Mouse (Mus musculus): ENCODE measurements around the gene Gabbr1.

Gene Gabbr1

DNA sequence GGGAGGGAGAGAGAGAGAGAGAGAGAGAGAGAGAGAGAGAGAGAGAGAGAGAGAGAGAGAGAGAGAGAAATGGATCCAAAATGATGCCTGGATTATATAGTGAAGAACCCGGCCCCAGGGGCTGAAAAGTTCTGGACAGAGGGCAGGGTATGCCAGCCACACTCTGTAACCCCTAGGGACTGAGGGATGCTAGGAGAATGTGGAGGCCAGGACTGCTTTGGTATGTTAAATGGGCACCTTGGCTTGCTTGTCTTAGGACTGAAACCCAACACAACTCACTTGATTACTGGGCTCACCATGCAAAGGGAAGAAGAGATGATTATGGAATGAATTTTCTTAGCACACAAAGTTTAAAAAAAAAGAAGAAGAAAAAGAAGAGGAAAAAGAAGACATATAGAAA, 32.4 kb downstream of the Gabbr1 start:
- DNase-seq (ENCODE audit: low spot score in 2 of 2) = no peak

DNA sequence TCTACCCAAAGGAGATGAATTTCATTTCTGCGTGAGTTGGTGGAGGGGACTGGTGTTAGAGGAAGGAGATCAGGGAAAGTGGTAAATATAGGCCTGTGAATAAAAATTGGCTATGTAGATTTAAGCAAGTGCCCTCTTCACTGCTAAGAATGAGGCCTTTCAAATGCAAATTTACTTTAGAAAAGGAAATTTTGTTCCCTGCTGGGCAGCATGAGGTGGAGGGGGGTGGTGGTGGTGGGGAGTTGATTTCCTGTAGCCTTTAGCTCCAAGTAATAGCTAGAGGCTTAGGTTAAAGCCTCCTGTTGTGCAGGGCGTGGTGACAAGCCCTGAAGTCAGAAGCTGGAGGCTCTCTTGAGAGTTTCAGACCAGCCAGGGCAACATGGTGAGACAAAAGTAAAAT, 33.2 kb downstream of the Gabbr1 start:
- no peak for DNase-seq (ENCODE audit: low spot score in 2 of 2)

DNA sequence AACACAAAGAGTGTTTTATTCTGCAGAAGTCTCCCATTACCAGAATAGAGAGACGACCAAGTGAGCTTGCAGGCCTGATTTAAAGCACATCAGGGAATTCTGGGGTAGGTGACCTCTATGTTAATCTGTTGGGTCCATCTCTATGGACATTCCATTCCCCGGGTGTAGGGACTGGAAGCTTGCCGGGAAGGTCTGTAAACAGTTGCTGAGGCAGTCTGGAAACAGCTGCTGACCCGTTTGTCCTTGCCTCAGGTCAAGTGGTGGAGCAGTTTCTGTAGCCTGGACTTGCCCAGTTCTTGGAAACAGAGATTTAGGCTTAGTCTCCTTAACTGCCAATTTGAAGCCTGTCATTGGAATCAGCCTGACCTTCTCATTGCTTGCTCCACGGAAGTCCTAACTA, 34.4 kb downstream of the Gabbr1 start:
- DNase-seq (ENCODE audit: low spot score in 2 of 2) = no peak

DNA sequence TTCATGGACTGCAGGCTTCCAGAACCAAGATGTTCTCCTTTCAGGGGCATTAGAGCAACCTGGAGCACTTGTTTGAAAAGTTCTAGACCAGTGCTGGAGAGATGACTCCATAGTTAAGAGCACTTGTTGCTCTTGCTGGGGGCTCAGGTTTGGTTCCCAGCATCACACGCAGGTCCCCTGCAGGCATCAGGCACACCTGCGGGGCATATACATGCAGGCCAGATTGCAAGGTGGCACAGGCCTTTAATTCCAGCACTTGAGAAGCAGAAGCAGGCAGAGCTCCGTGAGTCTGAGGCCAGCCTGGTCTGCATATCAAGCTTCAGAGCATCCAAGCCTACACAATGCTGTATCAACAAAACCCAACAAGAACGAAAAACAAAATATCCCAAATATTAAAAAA, 35.9 kb downstream of the Gabbr1 start:
- DNase-seq (ENCODE audit: low spot score in 2 of 2) = no peak

DNA sequence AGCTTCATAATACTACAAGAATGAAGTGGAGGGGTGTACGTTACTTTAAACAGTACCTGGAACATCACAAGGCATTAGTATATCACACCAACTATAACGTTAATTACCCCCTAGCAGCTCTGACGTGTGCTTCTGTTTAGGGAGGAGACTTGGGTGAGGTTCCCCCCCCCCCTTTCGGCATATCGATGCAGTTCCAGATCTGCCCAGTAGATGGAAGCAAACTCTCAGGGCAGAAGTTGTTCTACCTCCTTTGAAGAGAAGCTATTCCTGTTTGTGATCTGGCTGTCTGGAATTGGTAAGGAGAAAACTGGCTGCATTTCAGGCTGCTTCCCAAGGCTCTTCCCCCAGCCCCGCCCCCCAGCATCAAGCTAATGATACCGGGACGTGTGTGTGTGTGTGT, 37.6 kb downstream of the Gabbr1 start:
- DNase-seq (ENCODE audit: low spot score in 2 of 2) = peak in 1 of 2 experiments; percentile 17

DNA sequence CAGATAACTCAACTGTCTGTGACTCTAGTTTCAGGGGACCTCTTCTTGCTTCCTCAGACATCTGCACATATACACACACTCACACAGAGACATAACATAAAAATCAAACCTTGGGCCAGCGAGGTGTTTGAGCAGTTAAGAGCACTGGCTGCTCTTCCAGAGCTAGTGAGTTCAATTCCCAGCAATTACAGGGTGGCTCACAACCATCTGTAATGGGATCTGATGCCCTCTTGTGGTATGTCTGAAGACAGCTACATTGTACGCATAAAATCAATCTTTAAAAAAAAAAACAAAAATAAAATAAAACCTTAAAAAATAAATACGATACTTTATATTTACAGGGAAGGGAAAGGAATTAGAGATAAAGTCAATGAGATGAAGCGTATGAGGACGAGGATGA, 38.9 kb downstream of the Gabbr1 start:
- no peak for DNase-seq (ENCODE audit: low spot score in 2 of 2)

DNA sequence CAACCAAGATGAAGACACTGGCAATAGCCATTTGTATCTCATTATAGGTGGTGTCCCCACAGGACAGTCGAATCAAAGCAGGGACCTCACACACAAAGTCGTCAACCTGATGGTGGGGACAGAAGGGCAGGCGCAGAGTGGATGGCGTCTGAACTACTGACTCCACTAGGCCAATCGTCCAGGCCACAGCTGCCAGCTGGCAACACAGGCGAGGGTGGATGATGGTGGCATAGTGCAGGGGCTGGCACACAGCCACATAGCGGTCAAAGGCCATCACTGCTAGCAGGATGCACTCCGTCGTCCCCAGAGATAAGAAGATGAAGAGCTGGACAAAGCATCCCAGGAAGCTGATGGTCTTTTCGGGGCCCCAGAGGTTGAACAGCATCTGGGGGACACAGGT, 39.8 kb downstream of the Gabbr1 start:
- no peak for DNase-seq (ENCODE audit: low spot score in 2 of 2)

DNA sequence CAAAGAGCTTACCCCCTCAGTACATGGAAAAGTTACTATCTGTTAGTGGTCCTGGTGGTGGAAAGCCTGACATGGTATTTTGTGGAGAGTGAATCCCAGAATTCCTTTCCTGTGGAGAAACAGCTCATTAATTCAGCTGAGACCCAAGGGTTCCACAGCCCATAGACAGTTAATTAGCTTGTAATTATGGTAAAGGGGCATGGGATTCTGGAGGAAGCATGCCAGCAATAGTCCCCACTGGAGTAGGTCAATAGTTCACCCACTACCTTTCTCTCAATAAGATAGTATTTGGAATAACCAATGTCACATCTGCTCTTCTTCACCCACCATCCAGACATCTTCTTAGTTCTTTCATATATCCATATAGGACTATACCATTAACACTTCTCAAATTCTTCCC, 42.6 kb downstream of the Gabbr1 start, which contains the start of gene Olfr90:
Gene Olfr90 (minus strand): TSS at position 101 of the 400 bp plus-strand sequence.
- no peak for DNase-seq (ENCODE audit: low spot score in 2 of 2)

DNA sequence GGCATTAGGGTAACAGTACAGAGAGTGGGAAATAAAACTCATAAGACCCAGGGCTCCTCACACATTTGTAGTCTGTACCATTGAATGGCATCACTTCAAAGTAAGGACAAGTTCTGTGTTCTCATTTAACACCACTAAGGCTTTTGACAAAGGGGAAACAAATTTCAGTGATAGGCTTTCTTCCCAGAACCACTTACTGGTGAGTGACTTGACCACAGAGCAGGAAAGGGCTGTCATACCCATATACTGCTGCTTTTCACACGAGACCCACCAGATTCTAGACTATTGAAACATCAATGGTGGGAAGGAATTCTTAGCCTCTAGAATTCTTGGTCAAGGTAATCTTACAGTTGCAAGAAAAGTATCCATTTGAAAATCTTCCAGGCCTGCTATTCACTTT, 46.4 kb downstream of the Gabbr1 start:
- DNase-seq (ENCODE audit: low spot score in 2 of 2) = no peak

DNA sequence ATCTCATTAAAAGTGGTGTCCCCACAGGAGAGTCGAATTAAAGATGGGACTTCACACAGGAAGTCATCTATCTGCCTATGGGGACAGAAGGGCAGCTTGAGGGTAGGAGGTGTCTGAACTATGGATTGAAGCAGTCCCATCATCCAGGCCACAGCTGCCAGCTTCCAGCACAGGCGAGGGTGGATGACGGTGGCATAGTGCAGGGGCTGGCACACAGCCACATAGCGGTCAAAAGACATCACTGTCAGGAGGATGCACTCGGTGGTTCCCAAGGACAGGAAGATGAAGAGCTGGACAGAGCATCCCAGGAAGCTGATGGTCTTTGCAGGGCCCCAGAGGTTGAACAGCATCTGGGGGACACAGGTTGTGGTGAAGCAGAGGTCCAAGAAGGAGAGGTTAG, 47.5 kb downstream of the Gabbr1 start:
- DNase-seq (ENCODE audit: low spot score in 2 of 2) = no peak

DNA sequence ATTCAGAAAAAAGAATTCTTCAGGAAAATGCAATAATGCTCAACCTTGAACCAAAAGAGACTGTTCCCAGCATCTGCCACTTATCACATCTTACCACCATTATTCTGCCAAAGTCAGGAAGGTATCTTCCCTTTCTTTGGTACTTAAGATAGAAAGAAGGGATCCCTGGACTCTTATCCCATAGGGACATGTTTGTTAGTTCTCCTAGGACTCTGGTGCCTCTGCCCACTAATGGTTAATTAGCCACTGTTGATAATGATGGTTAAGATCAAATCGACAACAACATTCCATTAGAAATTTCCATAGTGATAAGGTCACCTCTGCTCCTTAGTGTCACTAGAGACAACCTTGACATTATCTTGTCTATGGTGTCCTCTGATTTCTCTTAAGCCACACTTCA, 52.4 kb downstream of the Gabbr1 start, which contains the start of gene Olfr91:
Gene Olfr91 (minus strand): TSS at position 101 of the 400 bp plus-strand sequence.
- DNase-seq (ENCODE audit: low spot score in 2 of 2) = no peak

DNA sequence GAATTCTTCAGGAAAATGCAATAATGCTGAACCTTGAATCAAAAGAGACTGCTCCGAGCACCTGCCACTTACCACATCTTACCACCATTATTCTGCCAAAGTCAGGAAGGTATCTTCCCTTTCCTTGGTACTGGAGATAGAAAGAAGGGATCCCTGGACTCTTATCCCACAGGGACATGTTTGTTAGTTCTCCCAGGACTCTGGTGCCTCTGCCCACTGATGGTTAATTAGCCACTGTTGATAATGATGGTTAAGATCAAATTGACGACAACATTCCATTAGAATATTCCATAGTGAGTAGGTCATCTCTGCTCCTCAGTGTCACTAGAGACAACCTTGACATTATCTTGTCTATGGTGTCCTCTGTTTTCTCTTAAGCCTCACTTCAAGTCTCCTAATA, 74.2 kb downstream of the Gabbr1 start, which contains the start of gene Olfr92:
Gene Olfr92 (minus strand): TSS at position 101 of the 400 bp plus-strand sequence.
- DNase-seq (ENCODE audit: low spot score in 2 of 2) = no peak
